In the genomic region with DNA sequence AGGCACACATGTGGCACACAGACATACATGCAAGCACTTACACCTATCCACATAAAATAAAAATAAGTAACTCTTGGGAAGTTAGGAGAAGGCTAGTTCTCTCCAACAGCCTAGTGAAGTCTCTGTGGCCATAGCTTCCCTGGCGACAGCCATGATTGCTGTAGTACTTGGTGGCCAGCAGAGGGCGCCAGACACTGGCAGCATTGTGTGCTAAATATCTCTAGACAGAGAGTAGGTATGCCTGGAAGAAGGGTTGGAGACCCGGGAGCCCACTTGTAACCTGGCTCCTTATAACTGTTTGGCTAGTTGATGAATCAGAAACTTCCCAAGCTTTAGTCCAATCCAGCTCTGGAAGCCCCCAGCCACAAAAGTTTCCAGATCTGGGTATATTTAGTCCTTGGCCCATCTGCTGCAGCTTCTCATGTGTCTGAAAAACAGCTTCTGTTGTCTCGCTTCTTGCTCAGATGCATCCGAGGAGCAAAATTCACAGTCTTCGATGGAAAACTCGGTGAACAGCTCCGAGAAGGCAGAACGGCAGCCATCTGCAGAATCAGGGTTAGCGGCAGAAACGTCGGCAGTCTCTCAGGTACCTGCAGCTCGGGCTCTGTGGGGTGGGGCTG, we compare ENCODE assay signal across 9 mouse cellular contexts. TPM values are rescaled to one million over a fixed set of nuclear protein-coding genes. Genes with fewer than 3 reads are reported as not detected.
A peak's percentile ranks its signal among the peaks of the same experiment; 100 is the strongest.
DNase-seq lines count a peak whose midpoint lies in the region; ATAC-seq lines count a peak whose summit lies in the region.
"Had no signal": no experiment of that assay in that cellular context is flagged by ENCODE, and none has a peak within 500 bp of the region (broad histone marks: within the 10 kb centered on the region; RNA-seq: fewer than 3 reads in every experiment).

No protein-coding gene starts in this region.

- H3K36me3 ChIP-seq in midbrain, embryonic 11.5 days (ENCODE audit: control insufficient read depth, insufficient read depth, low read length): peaks cover 47% of the 10 kb centered on the region
- H3K36me3 ChIP-seq in midbrain, embryonic 16.5 days (ENCODE audit: control insufficient read depth, insufficient read depth, low read length): peaks cover 48% of the 10 kb centered on the region

- no peaks in the 10 kb centered on the region for H3K9me3 ChIP-seq in midbrain, embryonic 11.5 days (ENCODE audit: control insufficient read depth, low read length)
- no peaks in the 10 kb centered on the region for H3K9me3 ChIP-seq in midbrain, embryonic 16.5 days (replicated peaks; ENCODE audit: control insufficient read depth, low read length, poor library complexity, severe bottlenecking)
- H3K9me3 ChIP-seq: embryonic facial prominence, embryonic 15.5 days had no signal

- no peaks in the 10 kb centered on the region for H3K27me3 ChIP-seq in midbrain, embryonic 11.5 days (ENCODE audit: control insufficient read depth, insufficient read depth, low read length)
- H3K27me3 ChIP-seq in midbrain, embryonic 16.5 days (ENCODE audit: control insufficient read depth, insufficient read depth, low read depth, low read length): no peaks in the 10 kb centered on the region
- H3K27me3 ChIP-seq: embryonic facial prominence, embryonic 15.5 days had no signal

- no peaks in the 10 kb centered on the region for H3K4me1 ChIP-seq in midbrain, embryonic 11.5 days (ENCODE audit: control insufficient read depth, insufficient read depth, low read length)
- no peaks in the 10 kb centered on the region for H3K4me1 ChIP-seq in midbrain, embryonic 16.5 days (ENCODE audit: control insufficient read depth, insufficient read depth, low read length)

- H3K9ac ChIP-seq in midbrain, embryonic 11.5 days (ENCODE audit: low read length): no peak overlapping the region
- H3K9ac ChIP-seq in midbrain, embryonic 16.5 days (ENCODE audit: low read depth, low read length): no peak overlapping the region
- H3K9ac ChIP-seq: embryonic facial prominence, embryonic 15.5 days had no signal

- no peak overlapping the region for H3K4me2 ChIP-seq in midbrain, embryonic 11.5 days
- H3K4me2 ChIP-seq in midbrain, embryonic 16.5 days (ENCODE audit: low read length): no peak overlapping the region
- H3K4me2 ChIP-seq: embryonic facial prominence, embryonic 15.5 days had no signal

- peak; percentile 34 to 63 for DNase-seq in heart, adult 18-20 months
- no peak for DNase-seq in heart, adult 9 months (ENCODE audit: low spot score in 2 of 2)
- peak; percentile 91 for DNase-seq in midbrain, embryonic 11.5 days (ENCODE audit: low spot score, missing footprints)
- peak; percentile 72 for DNase-seq in adrenal gland, postnatal 14 days
- DNase-seq in mesoderm, embryonic 11.5 days (ENCODE audit: low read depth, low spot score): peak; percentile 69
- no peak for DNase-seq in ovary, postnatal 36 days (ENCODE audit: low spot score)

- no peak overlapping the region for H3K4me3 ChIP-seq in midbrain, embryonic 11.5 days (ENCODE audit: low read depth, low read length)
- H3K4me3 ChIP-seq in midbrain, embryonic 16.5 days (ENCODE audit: low read depth, low read length): no peak overlapping the region
- H3K4me3 ChIP-seq: embryonic facial prominence, embryonic 15.5 days had no signal

- H3K27ac ChIP-seq in midbrain, embryonic 11.5 days (ENCODE audit: low read depth, low read length): no peak overlapping the region
- no peak overlapping the region for H3K27ac ChIP-seq in midbrain, embryonic 16.5 days (ENCODE audit: low read length)
- H3K27ac ChIP-seq: embryonic facial prominence, embryonic 15.5 days had no signal

- WGBS in midbrain, embryonic 11.5 days: 82% methylated on average over 13 of the region's 13 CpGs
- WGBS in midbrain, embryonic 16.5 days: 77% methylated on average over 13 of the region's 13 CpGs

- ATAC-seq in midbrain, embryonic 11.5 days (ENCODE audit: low FRiP score): no peak
- ATAC-seq in midbrain, embryonic 16.5 days: no peak
- peak; percentile 83 for ATAC-seq in granulocyte monocyte progenitor cell, adult 5-6 weeks (replicated peaks; ENCODE audit: poor library complexity, severe bottlenecking)

RNA-seq across cellular contexts. Expression of a gene that starts 25.3 kb away (rescaled TPM):
- 1 to 10 TPM; 8.0 to 8.2 TPM for total RNA-seq in heart, adult 18-20 months (2021)
- polyA plus RNA-seq in midbrain, embryonic 11.5 days (2014; fragmentation: Nextera tagmentation; extraction: Ambion mirVana): 45.3 and 48.4 TPM in 2 replicates
- polyA plus RNA-seq in midbrain, embryonic 16.5 days (2015; fragmentation: Nextera tagmentation; extraction: Ambion mirVana): 34.1 and 36.7 TPM in 2 replicates
- 11.9 and 16.1 TPM in 2 replicates for total RNA-seq in adrenal gland, postnatal 14 days (2021)
- total RNA-seq in granulocyte monocyte progenitor cell, adult 5-6 weeks (2014; fragmentation: Nextera tagmentation): 27.5 and 29.4 TPM in 2 replicates
- 11.0 and 17.4 TPM in 2 replicates for total RNA-seq in granulocyte monocyte progenitor cell, adult 5-6 weeks (2017)

RNA-seq across cellular contexts. Expression of a gene that starts 25.6 kb away (rescaled TPM):
- total RNA-seq in heart, adult 18-20 months (2021): 10 to 100 TPM; 26.5 to 29.0 TPM
- polyA plus RNA-seq in midbrain, embryonic 11.5 days (2014; fragmentation: Nextera tagmentation; extraction: Ambion mirVana): 15.5 and 18.3 TPM in 2 replicates
- 15.5 and 19.0 TPM in 2 replicates for polyA plus RNA-seq in midbrain, embryonic 16.5 days (2015; fragmentation: Nextera tagmentation; extraction: Ambion mirVana)
- 24.8 and 31.8 TPM in 2 replicates for total RNA-seq in adrenal gland, postnatal 14 days (2021)
- 46.9 and 52.3 TPM in 2 replicates for total RNA-seq in granulocyte monocyte progenitor cell, adult 5-6 weeks (2014; fragmentation: Nextera tagmentation)
- total RNA-seq in granulocyte monocyte progenitor cell, adult 5-6 weeks (2017): 11.1 and 11.9 TPM in 2 replicates

Comparison
In these comparisons a context has a peak if more than half of its experiments do, and no peak if none do; other contexts are left out.
1. DNase-seq: peak in heart, adult 18-20 months (2 of 2), midbrain, embryonic 11.5 days (single experiment), adrenal gland, postnatal 14 days (single experiment) and mesoderm, embryonic 11.5 days (single experiment); none in heart, adult 9 months (0 of 2) and ovary, postnatal 36 days (single experiment).